Mouse (Mus musculus) small intestine, adult 2 months (tissue): ENCODE measurements around the gene Kazald1.

Source experiments
- CTCF ChIP-seq: fragments of 200-500 bp; IDR thresholded peaks from 2 replicates; pipeline ENCODE4 v1.5.1; 2012; ENCODE audit warnings: low read depth, mild to moderate bottlenecking, control low read depth, inconsistent platforms, low read length, moderate library complexity, mixed read lengths; ENCODE audit not compliant: insufficient replicate concordance, insufficient read length; ENCODE audit errors: extremely low read depth
- POLR2A ChIP-seq: fragments of 200-500 bp; IDR thresholded peaks from 2 replicates; pipeline ENCODE4 v1.6.1; 2012; ENCODE audit warnings: low read depth, mild to moderate bottlenecking, control low read depth, inconsistent platforms, low read length, moderate library complexity

GRCm38 (mm10) chr19:45045236-45045635, 29.8 kb upstream of the Kazald1 start:
- TF ChIP-seq POLR2A, result no peak
- TF ChIP-seq CTCF, result no peak
